Mouse (Mus musculus) embryonic fibroblast, embryonic 13.5 days (primary cell): ENCODE data around the gene Gnb1.

Experiments
- CTCF ChIP-seq: IDR thresholded peaks from 2 replicates; pipeline ENCODE4 v1.5.1; 2011; ENCODE audit warnings: mild to moderate bottlenecking, control low read depth, low read length, moderate library complexity, borderline replicate concordance; ENCODE audit not compliant: insufficient read depth
- POLR2A ChIP-seq: IDR thresholded peaks from 2 replicates; pipeline ENCODE4 v1.6.1; 2011; ENCODE audit warnings: low read depth, mild to moderate bottlenecking, control low read depth, low read length, moderate library complexity

GRCm38 (mm10) chr4:155575521-155575920, 84.4 kb downstream of the Gnb1 start:
- TF ChIP-seq POLR2A (no peak), CTCF (no peak)
